Mouse (Mus musculus) left cerebral cortex, postnatal 10 days (tissue): ENCODE results near the gene Gm33543. TPM values are rescaled to one million over a fixed set of nuclear protein-coding genes. Genes with fewer than 3 reads are reported as not detected.

Experiments
- DNase-seq, 2 experiments: peaks; one replicate each; pipeline ENCODE4 v3.0.0; 2021 to 2022; ENCODE audit warnings: low spot score in 2 of 2, mixed read lengths in 1 of 2; ENCODE audit errors: extremely low spot score in 1 of 2
- intact Hi-C: fragments of 180-260 bp; cut with DNase I; formaldehyde crosslinking; loops from one replicate; pipeline ENCODE4 v1.15.1; 2025
- total RNA-seq, 2 experiments: library from RNA; stranded (reverse); gene quantifications; 2 replicates each; pipeline ENCODE4 v1.2.3; 2021

Gene Gm33543
- total RNA-seq, 2 experiments from 2014 or later: not detected

DNA sequence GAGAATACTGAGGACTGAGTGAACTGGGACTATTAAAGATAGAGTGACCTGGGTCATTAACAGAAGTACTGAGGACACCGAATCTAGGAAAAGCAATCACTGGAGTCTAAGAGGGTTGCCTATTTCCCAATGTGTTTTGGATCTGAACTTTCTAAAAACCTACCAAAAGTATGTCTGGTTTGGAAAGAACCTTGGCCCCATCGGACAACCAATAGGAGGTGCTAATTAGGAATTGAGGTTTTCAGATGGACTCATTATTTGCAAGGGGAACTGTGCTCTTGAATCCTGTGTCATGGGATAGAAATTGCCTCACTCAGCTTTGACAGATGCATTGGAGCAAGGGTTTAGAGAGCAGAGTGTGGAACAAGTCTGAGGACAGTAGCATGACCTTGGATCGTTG, 1.5 kb downstream of the Gm33543 start:
- intact Hi-C loops: no loop called here

DNA sequence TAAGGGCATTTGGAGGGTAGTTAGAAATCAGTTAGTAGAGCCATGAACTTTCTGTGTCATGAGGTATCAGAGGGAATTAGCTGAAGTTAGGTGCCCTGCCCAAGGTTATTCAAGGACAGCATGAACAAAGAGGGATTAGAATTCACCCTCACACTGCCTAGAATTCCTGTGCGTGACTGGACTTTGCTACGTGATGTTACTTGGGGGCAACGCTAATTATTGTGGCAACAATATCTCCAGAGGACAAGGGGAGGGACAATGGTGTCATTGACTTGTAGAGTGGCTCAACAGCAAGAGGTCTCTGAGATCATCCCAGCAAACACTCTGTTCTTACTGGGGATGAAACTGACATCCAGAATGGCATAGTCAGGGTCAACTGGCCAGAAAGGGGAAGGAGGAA, 2.9 kb downstream of the Gm33543 start:
- DNase-seq: no peak
- intact Hi-C loops: no loop called here

More for the DNA sequence above, 1.5 kb downstream of the Gm33543 start:
- DNase-seq: no peak

DNA sequence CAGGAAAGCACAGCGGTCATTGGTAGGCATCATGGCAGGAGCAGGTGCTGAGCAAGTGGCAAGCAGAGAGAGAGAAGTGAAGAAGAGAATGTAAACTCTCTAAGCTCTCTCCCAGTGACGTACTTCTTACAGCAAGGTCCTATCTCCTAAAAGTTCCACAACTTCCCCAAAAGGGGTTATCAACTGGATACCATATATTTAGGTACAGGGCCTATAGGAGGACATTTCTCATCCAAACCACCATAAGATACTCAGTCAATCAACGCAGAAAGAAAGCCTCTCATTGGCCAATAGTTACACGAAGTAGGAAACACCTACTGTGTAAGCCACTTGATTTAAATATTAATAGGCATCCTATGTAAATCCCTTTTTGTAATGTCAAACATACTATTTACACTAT, 3.7 kb downstream of the Gm33543 start:
- no peak for DNase-seq
- intact Hi-C loops: no loop called here

DNA sequence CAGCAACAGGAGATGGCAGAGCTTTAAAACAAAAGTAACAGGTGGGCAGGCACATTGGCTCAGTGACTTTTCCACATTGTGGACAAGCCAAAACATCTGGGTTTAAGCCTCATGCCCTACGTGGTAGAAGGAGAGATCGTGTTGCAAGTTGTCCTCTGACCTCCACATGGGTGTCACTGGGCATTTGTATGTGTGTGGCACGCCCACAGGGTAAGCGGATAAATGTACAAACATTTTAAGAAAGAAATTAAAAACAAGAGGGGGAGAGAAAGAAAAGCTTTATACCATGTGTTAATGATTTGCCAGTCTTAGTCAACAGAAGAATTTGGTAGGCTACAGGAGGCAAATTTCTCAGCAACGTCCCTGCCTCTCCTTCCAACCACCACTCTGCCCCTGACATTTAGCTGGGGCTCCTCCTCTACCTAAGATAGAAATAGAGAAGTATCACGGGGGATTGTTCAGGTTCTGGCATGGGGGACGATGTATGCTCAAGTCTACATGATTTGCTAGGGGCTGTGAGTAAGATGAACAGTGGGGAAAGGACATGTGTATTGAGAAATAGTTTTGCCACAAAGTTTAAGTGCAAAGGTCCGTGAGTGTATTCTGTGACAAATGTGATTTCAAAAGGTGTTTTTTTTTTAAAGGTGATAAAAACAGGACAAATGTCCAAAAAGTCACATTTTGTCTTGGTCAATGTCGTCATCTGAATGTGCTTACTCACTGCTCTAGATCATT, 6.0 kb downstream of the Gm33543 start:
- DNase-seq: no peak
- intact Hi-C loops: no loop called here

DNA sequence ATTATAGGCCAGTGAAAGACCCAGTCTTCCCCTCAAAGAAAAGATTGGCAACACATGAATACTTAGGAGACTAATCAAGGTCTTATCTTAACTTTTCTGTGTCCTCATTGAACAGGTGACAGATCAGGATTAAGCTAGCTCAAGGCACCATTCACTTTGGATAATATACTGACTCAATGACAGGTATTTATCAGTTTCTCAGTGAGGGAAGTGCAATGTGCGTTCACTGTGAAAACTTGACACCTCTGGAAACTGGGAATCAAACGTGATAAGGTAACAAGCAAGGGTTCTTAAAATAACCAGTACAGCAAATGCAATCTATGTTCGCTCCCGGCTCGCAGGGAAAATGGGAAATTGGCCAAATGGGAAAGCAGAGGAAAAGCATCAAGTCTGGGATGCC, 11.8 kb downstream of the Gm33543 start:
- DNase-seq: no peak
- intact Hi-C loops: no loop called here

DNA sequence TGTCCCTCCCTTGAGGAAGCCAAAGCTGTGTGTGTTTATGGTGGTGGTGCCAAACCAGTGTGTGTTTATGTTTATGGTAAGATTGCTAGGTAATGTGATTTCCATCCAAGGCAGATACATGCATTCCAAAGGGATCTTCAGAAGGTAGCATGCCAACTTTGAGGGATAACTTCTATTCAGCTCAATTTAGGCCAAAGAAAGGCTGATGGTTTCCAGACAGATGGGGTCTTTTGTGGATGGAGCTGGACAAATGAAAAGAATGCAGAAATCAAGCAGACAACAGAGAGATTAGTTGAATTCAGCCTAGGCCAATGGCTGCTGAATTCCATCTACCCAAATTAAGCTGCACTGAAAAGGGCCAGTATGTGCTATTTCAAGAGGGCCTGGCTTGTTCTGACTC, 13.3 kb downstream of the Gm33543 start:
- DNase-seq: no peak
- intact Hi-C loops: no loop called here

DNA sequence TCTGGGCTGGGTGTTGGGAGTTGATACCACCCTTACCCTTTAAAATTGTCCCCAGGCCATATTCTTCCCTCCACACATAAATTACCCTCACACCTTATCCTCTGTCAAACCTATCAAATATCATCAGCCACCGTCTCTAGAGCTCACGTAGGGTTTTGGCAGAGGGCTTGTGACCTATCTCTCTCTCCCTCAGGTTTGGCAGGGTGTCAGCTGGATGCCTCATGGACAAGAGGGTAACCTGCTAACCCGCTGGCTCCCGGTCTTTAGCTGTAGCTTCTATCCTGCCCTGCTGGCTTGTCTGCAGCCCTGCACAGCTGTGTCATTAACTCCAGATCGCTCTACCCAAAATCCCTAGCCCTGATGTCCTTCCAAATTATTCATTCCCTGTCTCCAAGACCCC, 14.4 kb downstream of the Gm33543 start:
- intact Hi-C loops: no loop called here
- no peak for DNase-seq

DNA sequence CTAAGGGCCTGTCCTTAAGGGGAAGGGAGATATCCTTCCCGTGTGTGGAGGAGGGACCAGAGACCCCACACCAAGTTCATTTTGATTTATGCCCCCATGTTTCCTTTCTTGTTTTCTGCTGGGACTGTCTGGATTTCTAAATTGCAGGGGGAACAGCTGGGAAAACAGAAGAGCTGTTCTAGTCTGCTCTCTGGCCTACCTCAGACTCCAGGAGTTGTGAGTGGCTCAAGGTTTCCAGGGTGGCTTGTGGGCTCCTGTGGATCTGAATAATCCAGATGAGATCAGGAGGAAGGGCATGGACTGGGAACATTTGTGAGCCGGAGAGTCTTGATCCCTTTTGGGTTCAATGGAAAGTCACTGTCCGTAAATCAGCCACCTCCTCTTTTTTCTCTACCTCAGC, 17.1 kb downstream of the Gm33543 start:
- intact Hi-C loops: no loop called here
- DNase-seq: no peak

DNA sequence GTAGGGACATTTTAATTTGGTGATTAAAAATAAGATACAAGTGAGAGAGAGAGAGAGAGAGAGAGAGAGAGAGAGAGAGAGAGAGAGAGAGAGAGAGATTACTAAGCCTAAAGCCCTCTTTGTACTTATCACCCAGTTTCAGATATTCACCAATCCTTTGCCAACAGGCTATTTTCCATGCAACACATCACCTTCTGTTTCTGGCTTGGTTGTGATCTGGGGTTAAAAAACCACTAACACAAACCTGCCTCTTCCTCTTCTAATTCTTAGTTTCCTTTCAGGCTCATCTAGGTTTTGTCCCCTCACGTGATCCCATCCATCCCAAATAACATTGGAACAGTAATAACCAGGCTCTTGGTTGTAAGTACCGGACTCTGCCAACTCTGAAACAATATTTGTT, 24.2 kb downstream of the Gm33543 start:
- DNase-seq: no peak
- intact Hi-C loops: no loop called here

DNA sequence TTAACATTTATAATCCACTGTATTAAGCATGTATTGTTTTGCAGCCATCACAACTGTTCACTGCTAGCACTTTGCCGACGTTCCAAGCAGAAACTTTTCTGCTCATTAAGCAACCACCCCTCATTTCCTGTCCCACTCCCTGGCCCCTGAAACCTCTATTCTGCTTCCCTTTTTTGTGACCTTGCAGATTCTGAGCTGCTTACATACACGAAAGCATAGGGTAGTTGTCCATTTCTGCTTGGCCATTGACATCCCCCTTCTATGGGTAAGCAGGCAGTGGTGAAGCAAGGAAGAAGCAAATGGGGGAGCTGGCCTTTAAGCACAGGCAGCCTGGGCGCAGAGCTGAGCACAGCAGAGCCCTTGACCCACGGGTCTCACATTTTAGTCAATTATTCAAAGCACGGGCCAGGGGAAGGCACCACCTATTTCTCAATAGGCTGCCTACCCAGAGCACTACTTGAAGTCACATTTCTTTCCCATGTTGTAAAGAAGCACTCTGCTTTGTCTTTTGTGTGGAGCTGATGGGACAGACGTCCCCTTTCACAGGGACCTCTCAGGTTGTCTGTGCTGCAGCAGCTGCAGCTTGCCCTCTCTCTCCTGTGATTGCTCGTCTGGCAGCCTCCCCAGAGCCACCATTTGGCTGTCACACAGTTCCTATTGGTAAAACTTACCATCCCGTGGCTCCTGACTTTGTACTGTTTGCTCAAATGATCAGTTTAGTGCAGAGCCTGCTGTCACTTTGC, 25.1 kb downstream of the Gm33543 start:
- no peak for DNase-seq
- intact Hi-C loops: no loop called here

DNA sequence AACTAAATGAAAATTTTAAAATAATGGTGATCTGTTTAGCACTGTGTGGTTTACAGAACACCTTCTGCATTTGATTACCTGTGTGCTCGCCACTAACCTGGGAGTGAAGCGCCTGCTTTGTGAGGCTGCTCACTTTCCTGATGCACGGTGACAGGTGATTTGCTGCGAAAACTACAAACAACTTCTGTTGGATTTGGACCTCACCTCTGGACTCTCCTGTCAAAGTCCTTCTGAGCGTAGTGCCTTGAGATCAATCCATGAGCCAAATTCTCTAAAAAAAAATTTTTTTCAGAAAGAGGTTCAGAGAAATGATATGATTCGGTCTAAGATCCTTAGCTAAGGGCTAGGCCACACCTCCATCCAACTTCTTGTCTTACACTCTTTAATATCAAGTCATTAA, 28.4 kb downstream of the Gm33543 start:
- no peak for DNase-seq
- intact Hi-C loops: no loop called here

DNA sequence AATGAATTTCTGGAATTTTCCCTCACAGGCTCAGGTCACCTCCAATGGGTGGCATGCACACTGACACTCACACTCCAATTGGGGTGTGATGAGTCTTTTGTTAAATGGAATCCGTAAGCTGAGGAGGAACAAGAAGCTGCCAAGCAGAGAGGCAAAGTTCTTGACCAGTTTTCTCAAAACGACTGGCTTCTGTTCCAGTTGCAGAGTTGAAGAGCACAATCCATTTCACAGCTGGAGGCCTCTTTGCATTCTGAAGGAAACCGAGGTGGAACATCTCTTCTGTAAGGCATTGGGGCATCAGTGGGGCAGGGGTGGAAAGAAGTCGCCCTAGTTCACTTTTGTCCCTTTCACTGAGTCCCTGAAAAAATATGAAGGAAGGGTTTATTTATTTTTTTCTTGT, 30.9 kb downstream of the Gm33543 start:
- intact Hi-C loops: no loop called here
- no peak for DNase-seq

DNA sequence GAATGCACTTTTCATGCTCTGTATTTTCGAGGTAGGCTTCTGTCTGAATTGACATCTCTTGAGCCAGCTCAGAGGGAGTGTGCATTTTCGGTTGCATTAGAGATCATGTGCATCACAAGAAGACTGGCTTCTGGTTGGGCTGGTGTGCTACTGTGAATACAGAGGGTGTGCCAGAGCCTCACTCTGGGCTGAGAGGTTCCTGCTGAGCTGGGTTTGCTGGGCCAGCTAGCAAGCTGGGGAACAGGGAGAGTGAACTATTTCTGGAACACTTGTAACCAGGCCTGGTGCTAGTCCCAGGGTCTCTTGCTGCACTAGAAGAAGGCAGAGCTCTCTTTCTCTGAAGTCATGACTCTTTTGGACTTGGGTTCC, 41.3 kb downstream of the Gm33543 start:
- no peak for DNase-seq
- intact Hi-C loops: no loop called here

DNA sequence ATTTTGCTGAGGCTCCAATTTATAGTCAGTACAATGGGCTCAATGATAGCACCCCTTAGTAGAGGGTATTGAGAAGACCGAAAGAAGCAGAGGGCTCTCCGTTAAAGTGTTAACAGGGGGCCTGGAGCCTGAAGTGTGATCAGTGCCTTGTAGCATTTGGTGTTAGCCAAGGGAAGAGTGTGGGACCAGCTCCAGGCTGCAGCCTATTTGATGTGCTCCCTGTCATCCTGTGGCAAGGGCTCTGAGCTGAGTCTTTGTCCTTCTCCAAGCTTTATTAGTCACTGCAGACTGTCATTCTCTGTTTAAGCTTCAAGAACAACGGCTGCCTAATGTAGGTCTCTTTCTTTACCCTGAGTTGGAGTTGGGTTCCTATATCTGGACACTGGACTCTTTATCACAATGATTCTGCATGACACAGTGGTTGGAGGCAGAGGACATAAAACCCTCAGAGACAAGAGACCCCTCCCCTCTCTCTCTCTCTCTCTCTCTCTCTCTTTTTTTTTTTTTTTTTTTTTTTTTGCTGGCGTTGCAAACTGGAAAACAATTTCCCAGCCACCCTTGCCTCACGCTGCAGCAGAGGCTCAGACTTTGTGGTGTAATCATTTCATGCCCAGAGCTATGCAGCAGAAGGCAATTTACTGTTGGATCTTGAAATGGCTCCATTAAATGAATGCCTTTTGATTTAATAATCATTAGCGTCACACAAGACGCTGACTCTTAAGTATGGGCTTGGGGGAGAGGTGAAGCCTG, 41.9 kb downstream of the Gm33543 start:
- DNase-seq: no peak

DNA sequence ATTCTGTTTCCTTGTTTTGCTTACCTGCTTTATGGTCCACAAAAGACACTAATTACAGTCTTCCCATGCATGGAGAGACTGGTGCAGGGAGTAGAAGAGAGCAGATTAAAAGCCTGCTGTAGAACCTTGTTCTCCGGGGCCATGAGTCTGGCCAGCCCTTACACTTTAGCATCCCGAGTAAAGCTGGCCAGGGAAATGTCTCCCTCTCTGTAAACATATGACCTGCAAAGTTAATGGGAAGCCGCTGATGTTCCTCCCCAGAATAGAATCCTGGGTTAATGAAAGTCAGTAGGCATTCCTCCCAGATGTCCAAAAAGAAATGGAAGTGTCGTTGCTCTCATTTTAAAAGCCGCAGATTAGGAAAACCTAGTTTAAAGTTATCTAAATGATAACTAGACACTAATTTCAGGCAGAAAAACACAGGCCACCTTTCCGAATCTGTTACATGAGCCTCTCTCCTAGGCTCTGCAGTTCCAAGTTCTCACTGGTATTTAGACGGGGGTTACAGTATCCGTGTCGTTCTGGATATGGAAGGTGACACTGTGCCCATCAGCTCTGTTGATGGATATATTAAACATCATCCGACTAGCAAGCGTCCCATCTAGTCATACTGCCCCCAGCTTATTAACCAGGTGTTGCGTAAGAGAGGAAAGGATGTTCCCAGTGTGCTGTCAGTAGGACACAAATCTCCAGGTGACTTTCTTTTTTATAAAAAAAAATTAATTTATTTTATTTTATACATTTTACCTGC, 44.9 kb downstream of the Gm33543 start:
- intact Hi-C loops: no loop called here

More for the DNA sequence above, 41.9 kb downstream of the Gm33543 start:
- intact Hi-C loops: no loop called here

DNA sequence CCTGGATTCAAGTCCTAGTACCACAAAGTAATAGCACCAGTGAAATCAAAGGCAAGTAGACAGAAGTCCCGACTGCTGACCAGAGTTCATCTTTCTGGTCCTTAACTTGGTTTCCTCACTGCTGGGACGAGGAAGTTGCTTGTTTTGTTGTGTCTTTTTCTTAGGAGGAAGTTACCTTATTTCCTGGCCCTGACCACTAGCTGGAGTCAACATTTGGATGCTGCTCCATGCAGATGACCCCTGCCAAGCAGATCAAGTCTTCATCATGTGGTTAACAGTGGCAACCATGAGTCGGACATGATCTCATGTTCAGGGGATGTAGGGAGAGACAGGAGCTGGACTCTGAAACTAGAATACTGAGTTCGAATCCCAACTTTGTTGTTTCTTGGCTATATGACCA, 47.2 kb downstream of the Gm33543 start:
- DNase-seq: no peak
- intact Hi-C loops: no loop called here

More for the DNA sequence above, 44.9 kb downstream of the Gm33543 start:
- no peak for DNase-seq

DNA sequence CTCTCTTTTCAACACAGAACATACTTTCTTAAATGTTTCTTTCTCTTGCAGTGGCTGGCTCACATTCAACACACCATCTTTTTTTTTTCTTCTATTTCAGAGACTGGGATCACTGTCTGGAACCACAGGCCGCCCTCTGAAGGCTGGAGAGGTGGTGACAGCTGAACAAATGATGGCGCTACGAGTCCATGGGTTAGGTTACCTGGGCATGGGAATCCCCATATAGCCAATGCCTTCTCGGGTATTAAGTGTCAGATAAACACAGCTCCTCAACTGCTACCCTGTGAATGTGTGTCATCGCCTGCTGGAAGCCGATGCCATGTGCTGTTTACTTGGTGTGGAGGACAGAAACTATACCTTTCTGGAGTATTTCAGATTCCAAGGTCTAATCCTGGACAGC, 48.0 kb downstream of the Gm33543 start:
- intact Hi-C loops: no loop called here
- no peak for DNase-seq

DNA sequence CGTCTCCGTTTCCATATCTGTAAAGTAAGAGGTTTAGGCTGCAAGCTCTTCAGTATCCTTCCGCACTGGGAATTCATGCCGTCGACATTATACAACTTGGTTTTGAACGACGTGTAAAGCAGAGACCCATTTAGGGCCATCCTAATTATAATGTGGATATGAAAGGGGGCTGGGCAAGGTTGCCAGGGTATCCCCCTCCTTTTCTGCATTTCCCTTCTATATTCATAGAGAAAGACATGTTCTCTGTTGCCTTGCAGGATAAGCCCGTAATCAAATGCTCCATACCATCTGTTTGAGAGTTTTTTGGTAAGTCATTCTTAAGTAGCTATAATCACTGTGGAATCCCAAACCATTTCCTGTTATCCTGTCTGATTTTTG, 51.3 kb downstream of the Gm33543 start:
- intact Hi-C loops: no loop called here
- DNase-seq: no peak

DNA sequence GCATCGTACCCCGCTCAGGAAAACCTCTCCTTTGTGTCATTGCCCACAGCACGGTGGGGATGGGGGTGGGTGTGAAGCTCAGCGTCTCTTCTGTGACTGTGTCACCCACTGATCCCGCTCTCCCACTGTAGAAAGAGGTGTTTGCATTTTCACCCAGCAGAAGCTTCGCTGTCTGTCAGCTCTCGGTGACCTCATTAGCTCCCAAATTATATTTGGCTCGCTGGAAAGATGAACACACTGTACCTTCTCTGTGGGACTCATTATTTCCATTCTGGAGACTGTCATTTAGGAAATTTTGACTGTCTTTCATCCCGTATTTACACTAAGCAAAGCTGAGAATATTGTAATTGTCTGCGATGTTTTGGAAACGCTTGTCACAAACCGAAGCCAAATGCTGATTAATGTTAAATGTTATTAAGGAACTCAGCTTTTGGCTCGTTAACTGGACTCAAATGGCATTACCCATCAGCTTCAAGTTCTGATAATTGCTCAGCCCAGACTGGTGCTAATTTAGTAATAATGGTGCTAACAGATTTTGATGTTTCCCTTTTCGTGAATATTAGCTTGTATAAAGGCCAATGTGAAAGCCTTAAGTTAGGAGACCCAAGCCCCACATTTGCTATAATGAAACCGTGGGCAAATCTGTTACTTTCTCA, 51.8 kb downstream of the Gm33543 start:
- DNase-seq: no peak
- intact Hi-C loops: no loop called here
